Mouse (Mus musculus) CH12.LX (cell line): ENCODE results near the gene Eea1. TPM values are rescaled to one million over a fixed set of nuclear protein-coding genes. Genes with fewer than 3 reads are reported as not detected.

Experiments used
- DNase-seq: peaks from one replicate; pipeline ENCODE4 v3.0.0-alpha.2; 2013; ENCODE audit errors: extremely low read depth
- H3K27ac ChIP-seq: 2 replicates; pipeline ENCODE4 v1.5.1; 2012; ENCODE audit warnings: low read depth, mild to moderate bottlenecking, control low read depth, moderate library complexity; ENCODE audit not compliant: insufficient read depth
- H3K27me3 ChIP-seq: replicated peaks from 2 replicates; pipeline ENCODE3; 2012; ENCODE audit warnings: inconsistent platforms
- H3K36me3 ChIP-seq, 2 experiments: replicated peaks in 1 of 2; 2 replicates each; pipeline versions ENCODE3 to v1.6.1; 2012; ENCODE audit warnings: inconsistent platforms in 1 of 2, low read length in 1 of 2, mild to moderate bottlenecking in 1 of 2, mixed read lengths in 1 of 2, moderate library complexity in 1 of 2; ENCODE audit not compliant: control insufficient read depth in 1 of 2, insufficient read depth in 1 of 2
- H3K4me1 ChIP-seq, 2 experiments: 2 replicates each; pipeline ENCODE4 v1.6.1; 2012; ENCODE audit warnings: inconsistent platforms in 1 of 2, moderate library complexity in 1 of 2; ENCODE audit not compliant: insufficient read depth in 2 of 2, control insufficient read depth in 1 of 2
- H3K4me2 ChIP-seq: 2 replicates; pipeline ENCODE4 v1.6.1; 2012; ENCODE audit warnings: low read depth, mild to moderate bottlenecking, control low read depth; ENCODE audit not compliant: poor library complexity, insufficient read depth, severe bottlenecking
- H3K4me3 ChIP-seq, 3 experiments: fragments of 150-350 bp in 1 of 3; sonication (generic) in 1 of 3; replicated peaks in 1 of 3; 2 replicates each; pipeline versions ENCODE3 to v1.5.1; 2011 to 2012; ENCODE audit warnings: low read depth in 2 of 3, low read length in 2 of 3, mild to moderate bottlenecking in 2 of 3, moderate library complexity in 2 of 3, control low read depth in 1 of 3, improper control_type of control experiment in 1 of 3, inconsistent platforms in 1 of 3, mixed read lengths in 1 of 3; ENCODE audit not compliant: poor library complexity in 1 of 3
- H3K79me2 ChIP-seq: replicated peaks from 2 replicates; pipeline ENCODE4 v1.6.1; 2012; ENCODE audit warnings: mild to moderate bottlenecking, moderate library complexity; ENCODE audit not compliant: control insufficient read depth, poor library complexity, insufficient read depth, severe bottlenecking; ENCODE audit errors: extremely low read depth
- H3K9ac ChIP-seq: 2 replicates; pipeline ENCODE4 v1.6.1; 2012; ENCODE audit warnings: low read depth, mild to moderate bottlenecking, control low read depth, moderate library complexity; ENCODE audit not compliant: insufficient read depth
- H3K9me3 ChIP-seq: replicated peaks from 2 replicates; pipeline ENCODE3; 2012; ENCODE audit warnings: low read length, inconsistent platforms, mixed read lengths
- CHD1 ChIP-seq: IDR thresholded peaks from 2 replicates; pipeline ENCODE4 v1.6.1; 2012; ENCODE audit warnings: low read depth, low read length, improper control_type of control experiment, inconsistent platforms
- CHD2 ChIP-seq: IDR thresholded peaks from 2 replicates; pipeline ENCODE4 v1.6.1; 2011; ENCODE audit warnings: low read length, improper control_type of control experiment
- CTCF ChIP-seq, 2 experiments: IDR thresholded peaks in 1 of 2; conservative IDR thresholded peaks in 1 of 2; 2 replicates each; pipeline ENCODE4 v1.5.1; 2011 to 2012; ENCODE audit warnings: low read depth in 2 of 2, low read length in 2 of 2, improper control_type of control experiment in 1 of 2, inconsistent platforms in 1 of 2, mild to moderate bottlenecking in 1 of 2, moderate library complexity in 1 of 2
- E2F4 ChIP-seq: IDR thresholded peaks from 2 replicates; pipeline ENCODE4 v1.6.1; 2011; ENCODE audit warnings: low read depth, low read length, improper control_type of control experiment; ENCODE audit not compliant: insufficient replicate concordance
- ETS1 ChIP-seq: conservative IDR thresholded peaks from 2 replicates; pipeline ENCODE4 v1.6.1; 2012; ENCODE audit warnings: low read depth, mild to moderate bottlenecking, inconsistent platforms, low read length, improper control_type of control experiment, moderate library complexity
- GABPA ChIP-seq: IDR thresholded peaks from 2 replicates; pipeline ENCODE4 v1.6.1; 2012; ENCODE audit warnings: low read depth, low read length, improper control_type of control experiment, inconsistent platforms; ENCODE audit not compliant: insufficient replicate concordance
- IRF4 ChIP-seq: IDR thresholded peaks from 2 replicates; pipeline ENCODE4 v1.6.1; 2014; ENCODE audit warnings: low read depth, mild to moderate bottlenecking, inconsistent platforms, low read length, improper control_type of control experiment
- JUND ChIP-seq: conservative IDR thresholded peaks from 2 replicates; pipeline ENCODE4 v1.6.1; 2011; ENCODE audit warnings: low read depth, low read length, improper control_type of control experiment
- MAX ChIP-seq: IDR thresholded peaks from 2 replicates; pipeline ENCODE4 v1.6.1; 2011; ENCODE audit warnings: low read length, improper control_type of control experiment
- MAZ ChIP-seq: IDR thresholded peaks from 2 replicates; pipeline ENCODE4 v1.6.1; 2012; ENCODE audit warnings: low read depth, mild to moderate bottlenecking, inconsistent platforms, low read length, improper control_type of control experiment, moderate library complexity
- MEF2A ChIP-seq: IDR thresholded peaks from 2 replicates; pipeline ENCODE4 v1.6.1; 2014; ENCODE audit warnings: low read depth, mild to moderate bottlenecking, inconsistent platforms, low read length, improper control_type of control experiment, borderline replicate concordance
- MXI1 ChIP-seq: IDR thresholded peaks from 2 replicates; pipeline ENCODE4 v1.6.1; 2011; ENCODE audit warnings: mild to moderate bottlenecking, low read depth, low read length, improper control_type of control experiment
- MYC ChIP-seq: IDR thresholded peaks from 2 replicates; pipeline ENCODE4 v1.6.1; 2011; ENCODE audit warnings: low read depth, mild to moderate bottlenecking, improper control_type of control experiment, low read length
- PAX5 ChIP-seq: IDR thresholded peaks from 2 replicates; pipeline ENCODE4 v1.6.1; 2012; ENCODE audit warnings: low read length, inconsistent platforms, mixed read lengths
- POLR2AphosphoS2 ChIP-seq: IDR thresholded peaks from 2 replicates; pipeline ENCODE4 v1.6.1; 2011; ENCODE audit warnings: low read depth, low read length, improper control_type of control experiment
- RAD21 ChIP-seq: IDR thresholded peaks from 2 replicates; pipeline ENCODE4 v1.6.1; 2011; ENCODE audit warnings: low read depth, mild to moderate bottlenecking, low read length, improper control_type of control experiment, moderate library complexity
- SIN3A ChIP-seq: IDR thresholded peaks from 2 replicates; pipeline ENCODE4 v1.6.1; 2012; ENCODE audit warnings: low read length, improper control_type of control experiment, inconsistent platforms
- SMC3 ChIP-seq: IDR thresholded peaks from 2 replicates; pipeline ENCODE4 v1.6.1; 2011; ENCODE audit warnings: low read depth, low read length, improper control_type of control experiment
- TBP ChIP-seq: conservative IDR thresholded peaks from 2 replicates; pipeline ENCODE4 v1.6.1; 2011; ENCODE audit warnings: low read depth, low read length, improper control_type of control experiment
- TCF12 ChIP-seq: IDR thresholded peaks from 2 replicates; pipeline ENCODE4 v1.6.1; 2014; ENCODE audit warnings: low read depth, mild to moderate bottlenecking, inconsistent platforms, low read length, improper control_type of control experiment
- ZC3H11A ChIP-seq: IDR thresholded peaks from 2 replicates; pipeline ENCODE4 v1.6.1; 2012; ENCODE audit warnings: low read depth, mild to moderate bottlenecking, inconsistent platforms, low read length, improper control_type of control experiment
- ZKSCAN1 ChIP-seq: IDR thresholded peaks from 2 replicates; pipeline ENCODE4 v1.6.1; 2012; ENCODE audit warnings: low read depth, inconsistent platforms, low read length, improper control_type of control experiment, borderline replicate concordance
- ZMIZ1 ChIP-seq: IDR thresholded peaks from 2 replicates; pipeline ENCODE4 v1.6.1; 2012; ENCODE audit warnings: low read depth, mild to moderate bottlenecking, inconsistent platforms, low read length, improper control_type of control experiment
- dilution Hi-C: fragments of 300-500 bp; cut with MboI; formaldehyde crosslinking; loops from 2 replicates; pipeline ENCODE4 v1.14.3; 2020; ENCODE audit warnings: low sequenced_read_pairs; ENCODE audit not compliant: extremely low pct_unique_long_range_greater_than_20kb, extremely low pct_ligation_motif_present
- in situ Hi-C: fragments of 300-500 bp; cut with MboI; formaldehyde crosslinking; loops from 3 replicates; pipeline ENCODE4 v1.14.3; 2019; ENCODE audit warnings: low sequenced_read_pairs, low pct_ligation_motif_present, low pct_unique_long_range_greater_than_20kb, mixed read lengths
- polyA plus RNA-seq: library from polyadenylated mRNA; unstranded; fragments of >175 nt; gene quantifications from 2 replicates; pipeline ENCODE4 v1.2.1, GENCODE M21; 2012; ENCODE audit warnings: low read depth; ENCODE audit not compliant: insufficient read length
- total RNA-seq, 2 experiments: library from RNA; depleted of rRNA; stranded (reverse); fragments of 300-350 nt in 1 of 2; fragments of >200 nt in 1 of 2; gene quantifications; 2 replicates each; pipeline ENCODE4 v1.2.3; 2012 to 2014

The Eea1 gene
- total and polyA plus RNA-seq, 3 experiments: 13.3 to 15.7 (median 13.3) TPM

GRCm38 (mm10) chr10:95974462-95974861 lies 34.0 kb downstream of the Eea1 start:
- no peak for DNase-seq
- H3K4me2 ChIP-seq: no peak overlapping the region
- peaks cover 18 to 44% of the 10 kb centered on the region in 2 experiments for H3K36me3 ChIP-seq
- dilution Hi-C loops: no loop called here
- H3K4me3 ChIP-seq: no peak overlapping the region
- no peaks in the 10 kb centered on the region for H3K27me3 ChIP-seq
- H3K27ac ChIP-seq: no peak overlapping the region
- H3K4me1 ChIP-seq: peaks cover 3 to 23% of the 10 kb centered on the region in 2 experiments; a peak in 3 of 4 replicates
- TF ChIP-seq CHD1: no peak
- TF ChIP-seq CHD2: no peak
- TF ChIP-seq SMC3: no peak
- no peak for TF ChIP-seq POLR2AphosphoS2
- TF ChIP-seq MAX: no peak
- TF ChIP-seq MXI1: no peak
- TF ChIP-seq ZMIZ1: no peak
- no peak for TF ChIP-seq ZC3H11A
- no peak for TF ChIP-seq RAD21
- TF ChIP-seq IRF4: no peak
- TF ChIP-seq GABPA: no peak
- no peak for TF ChIP-seq CTCF (conservative IDR thresholded peaks at IDR 0.05 in 1 of 2, IDR thresholded peaks at IDR 0.05 in 1 of 2; ENCODE audit: low read depth in 2 of 2, low read length in 2 of 2)
- TF ChIP-seq ETS1: no peak
- no peak for TF ChIP-seq JUND
- no peak for TF ChIP-seq E2F4
- no peak for TF ChIP-seq TCF12
- no peak for TF ChIP-seq MYC
- H3K79me2 ChIP-seq: peaks cover 10% of the 10 kb centered on the region; the same call in 1 of the 2 replicates
- H3K9ac ChIP-seq: no peak overlapping the region
- peaks cover 5% of the 10 kb centered on the region for H3K9me3 ChIP-seq
- in situ Hi-C loops: no loop called here

GRCm38 (mm10) chr10:95976798-95977197 lies 36.3 kb downstream of the Eea1 start:
- dilution Hi-C loops (no loop called here), in situ Hi-C loops (no loop called here)
- DNase-seq: no peak
- Histone ChIP-seq H3K36me3 (peaks cover 21 to 54% of the 10 kb centered on the region in 2 experiments), H3K4me3 (no peak overlapping the region), H3K4me1 (peaks cover 0 to 10% of the 10 kb centered on the region in 2 experiments; a peak in 3 of 4 replicates), H3K27me3 (no peaks in the 10 kb centered on the region), H3K4me2 (no peak overlapping the region), H3K79me2 (peaks cover 7% of the 10 kb centered on the region; the same call in 1 of the 2 replicates), H3K9me3 (peaks cover 5% of the 10 kb centered on the region), H3K27ac (no peak overlapping the region), H3K9ac (no peak overlapping the region)
- no peak for TF ChIP-seq SIN3A
- no peak for TF ChIP-seq MEF2A
- no peak for TF ChIP-seq POLR2AphosphoS2
- no peak for TF ChIP-seq TBP
- TF ChIP-seq MYC: no peak
- no peak for TF ChIP-seq ZMIZ1
- TF ChIP-seq MAZ: no peak
- no peak for TF ChIP-seq ZKSCAN1
- TF ChIP-seq TCF12: no peak
- TF ChIP-seq PAX5: no peak
